Mouse (Mus musculus): ENCODE results near the gene Susd2. TPM values are rescaled to one million over a fixed set of nuclear protein-coding genes. Genes with fewer than 3 reads are reported as not detected.

Susd2 gene
- polyA plus RNA-seq, 1 experiment: 15.3 TPM

DNA sequence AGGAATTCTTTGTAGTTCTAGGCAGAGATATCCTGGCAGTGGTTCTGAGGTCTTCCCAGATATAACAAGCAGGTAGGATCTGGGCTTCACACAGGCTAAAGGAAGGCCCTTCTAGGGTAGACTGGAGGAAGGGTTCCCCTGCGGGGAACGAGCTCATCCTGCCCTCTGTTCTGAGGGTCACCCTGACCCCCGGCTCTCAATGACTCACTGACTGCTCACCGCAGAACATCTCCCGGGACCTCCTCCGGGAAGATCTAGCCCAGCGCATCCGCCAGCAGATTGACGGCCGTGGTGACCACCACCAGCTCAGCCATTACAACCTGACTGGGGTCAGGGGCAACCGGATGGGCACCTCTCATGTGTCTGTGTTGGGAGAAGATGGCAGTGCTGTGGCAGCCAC, 34.8 kb downstream of the Susd2 start:
- no peaks in the 10 kb centered on the region for H3K4me1 ChIP-seq (ENCODE audit: control insufficient read depth, insufficient read depth, low read length)
- TF ChIP-seq POLR2A (IDR thresholded peaks at IDR 0.05; ENCODE audit: borderline replicate concordance, extremely low read depth, low read depth, low read length): no peak
- TF ChIP-seq CTCF (IDR thresholded peaks at IDR 0.05; ENCODE audit: insufficient read depth, low read length): no peak
- 81% methylated on average over 11 of the region's 11 CpGs for WGBS
- H3K4me3 ChIP-seq (replicated peaks; ENCODE audit: extremely low read depth, low read depth, low read length): no peak overlapping the region
- DNase-seq: no peak

DNA sequence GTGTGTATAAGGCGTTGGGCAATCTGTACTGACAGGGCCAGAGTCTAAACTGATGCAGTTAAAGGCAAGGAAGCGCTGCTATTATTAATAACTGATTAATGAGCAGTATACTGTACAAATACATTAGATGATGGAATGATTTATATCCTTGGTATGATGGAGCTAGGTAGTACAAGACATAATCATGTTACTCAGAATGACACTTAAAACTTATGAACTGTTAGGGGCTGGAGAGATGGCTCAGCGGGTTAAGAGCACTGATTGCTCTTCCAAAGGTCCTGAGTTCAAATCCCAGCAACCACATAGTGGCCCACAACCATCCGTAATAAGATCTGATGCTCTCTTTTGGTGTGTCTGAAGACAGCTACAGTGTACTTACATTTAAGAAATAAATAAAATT, 36.6 kb downstream of the Susd2 start:
- H3K4me1 ChIP-seq (ENCODE audit: control insufficient read depth, insufficient read depth, low read length): no peaks in the 10 kb centered on the region
- no peak for DNase-seq
- TF ChIP-seq CTCF (IDR thresholded peaks at IDR 0.05; ENCODE audit: insufficient read depth, low read length) (no peak), POLR2A (IDR thresholded peaks at IDR 0.05; ENCODE audit: borderline replicate concordance, extremely low read depth, low read depth, low read length) (no peak)
- H3K4me3 ChIP-seq (replicated peaks; ENCODE audit: extremely low read depth, low read depth, low read length): no peak overlapping the region
- WGBS: 90% methylated on average over 4 of the region's 4 CpGs

DNA sequence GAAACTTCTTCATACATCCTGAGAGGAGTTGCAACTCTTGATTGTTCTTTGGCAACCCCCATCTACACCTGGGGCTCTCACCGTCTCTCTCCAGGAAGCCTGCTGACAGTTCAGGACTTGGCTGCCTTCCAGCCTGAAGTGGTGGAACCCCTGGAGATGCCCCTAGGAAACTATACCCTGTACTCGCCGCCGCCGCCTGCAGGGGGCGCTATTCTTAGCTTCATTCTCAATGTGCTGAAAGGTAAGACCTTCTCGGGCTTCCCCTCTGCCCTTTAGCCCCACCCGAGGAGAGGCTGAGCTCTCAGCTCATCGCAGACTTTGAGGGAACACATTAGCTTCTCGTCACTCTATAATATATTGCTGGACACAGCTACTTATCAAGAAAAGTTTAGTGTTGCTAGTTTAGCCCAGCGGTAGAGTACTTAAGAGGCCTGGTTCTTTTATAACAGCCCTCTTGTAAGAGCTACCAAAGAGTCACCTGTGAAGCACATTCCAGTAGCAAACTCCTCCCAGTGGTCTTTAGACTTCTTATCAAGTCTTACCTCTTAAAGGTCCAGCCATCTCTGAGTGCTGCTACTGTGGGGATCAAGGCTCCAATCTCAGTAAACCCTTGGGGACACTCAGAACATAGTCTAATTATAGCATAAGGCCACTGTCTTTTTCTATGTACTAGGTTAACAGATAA, 38.5 kb downstream of the Susd2 start:
- DNase-seq: no peak
- Histone ChIP-seq H3K4me1 (ENCODE audit: control insufficient read depth, insufficient read depth, low read length) (no peaks in the 10 kb centered on the region), H3K4me3 (replicated peaks; ENCODE audit: extremely low read depth, low read depth, low read length) (no peak overlapping the region)
- 33% methylated on average over 11 of the region's 11 CpGs for WGBS
- no peak for TF ChIP-seq CTCF (IDR thresholded peaks at IDR 0.05; ENCODE audit: insufficient read depth, low read length)
- TF ChIP-seq POLR2A (IDR thresholded peaks at IDR 0.05; ENCODE audit: borderline replicate concordance, extremely low read depth, low read depth, low read length): no peak

DNA sequence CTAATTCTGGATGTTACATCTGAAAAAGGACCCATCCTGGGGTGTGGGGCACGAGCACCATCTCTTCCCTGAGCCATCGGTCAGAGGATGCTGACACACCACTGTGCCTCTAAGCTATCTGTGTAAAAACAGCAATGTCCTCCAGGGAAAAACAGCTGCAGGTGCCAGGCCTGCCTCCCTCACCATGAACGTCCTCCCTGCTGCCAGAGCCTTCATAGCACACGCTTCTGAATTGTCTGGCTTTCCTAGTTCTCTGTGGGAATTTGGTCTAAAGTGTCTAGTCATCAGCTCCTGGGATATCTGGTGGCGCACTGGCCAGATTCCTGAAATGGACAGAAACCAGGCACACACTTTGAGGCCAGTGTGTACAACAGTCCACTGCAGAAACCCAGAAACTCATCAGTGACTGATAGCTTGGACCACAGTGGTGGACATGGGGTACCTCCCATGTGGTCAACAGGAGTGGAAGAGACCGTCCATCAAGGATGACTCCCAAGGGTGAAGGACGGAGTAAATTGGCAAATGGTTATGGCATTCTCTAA, 43.5 kb downstream of the Susd2 start:
- no peak for DNase-seq
- Histone ChIP-seq H3K4me3 (replicated peaks; ENCODE audit: extremely low read depth, low read depth, low read length) (no peak overlapping the region), H3K4me1 (ENCODE audit: control insufficient read depth, insufficient read depth, low read length) (no peaks in the 10 kb centered on the region)
- TF ChIP-seq POLR2A (IDR thresholded peaks at IDR 0.05; ENCODE audit: borderline replicate concordance, extremely low read depth, low read depth, low read length): no peak
- no peak for TF ChIP-seq CTCF (IDR thresholded peaks at IDR 0.05; ENCODE audit: insufficient read depth, low read length)
- 79% methylated on average over 7 of the region's 7 CpGs for WGBS

DNA sequence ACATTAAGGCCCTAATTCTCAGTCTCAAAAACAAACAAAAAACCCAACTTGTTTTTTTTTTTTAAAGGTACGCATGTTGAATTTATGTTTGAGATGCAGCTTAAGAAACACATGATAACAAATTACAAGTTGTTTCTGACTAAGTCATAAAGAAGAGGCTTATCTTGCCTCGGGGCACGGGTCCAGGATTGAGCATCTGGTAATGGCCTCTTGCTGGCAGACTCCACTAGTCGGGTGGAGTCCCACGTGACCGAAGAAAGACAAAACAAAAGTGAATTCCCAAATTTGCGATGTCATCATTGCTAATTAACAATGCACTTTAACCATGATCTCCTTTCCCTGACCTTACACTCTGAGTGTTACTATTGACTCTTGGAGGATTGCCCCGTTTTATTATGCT, 47.8 kb downstream of the Susd2 start:
- DNase-seq: no peak
- H3K4me1 ChIP-seq (ENCODE audit: control insufficient read depth, insufficient read depth, low read length): peaks cover 8% of the 10 kb centered on the region
- WGBS: 61% methylated on average over 8 of the region's 8 CpGs
- TF ChIP-seq CTCF (IDR thresholded peaks at IDR 0.05; ENCODE audit: insufficient read depth, low read length): no peak
- TF ChIP-seq POLR2A (IDR thresholded peaks at IDR 0.05; ENCODE audit: borderline replicate concordance, extremely low read depth, low read depth, low read length): no peak
- H3K4me3 ChIP-seq (replicated peaks; ENCODE audit: extremely low read depth, low read depth, low read length): no peak overlapping the region

DNA sequence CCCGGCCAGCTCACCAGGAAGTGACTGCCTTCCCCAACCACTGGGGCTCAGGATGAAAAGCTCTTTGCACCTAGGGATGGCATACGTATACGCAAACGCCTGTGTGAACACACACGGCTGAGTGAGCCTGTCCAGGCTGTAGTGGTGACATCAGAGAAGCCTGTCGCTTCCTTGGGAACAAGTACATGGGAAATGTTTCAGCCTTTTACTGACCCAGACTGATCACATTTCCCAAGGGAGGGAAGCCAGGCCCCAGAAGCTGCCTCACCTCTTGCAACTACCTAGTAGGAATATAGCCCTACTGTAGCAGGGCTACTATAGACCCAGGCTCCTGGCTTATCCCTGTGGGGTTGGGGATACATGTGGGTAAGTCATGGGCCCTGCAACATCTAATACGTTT, 51.2 kb downstream of the Susd2 start:
- WGBS: 67% methylated on average over 7 of the region's 7 CpGs
- TF ChIP-seq POLR2A (IDR thresholded peaks at IDR 0.05; ENCODE audit: borderline replicate concordance, extremely low read depth, low read depth, low read length) (no peak), CTCF (IDR thresholded peaks at IDR 0.05; ENCODE audit: insufficient read depth, low read length) (no peak)
- Histone ChIP-seq H3K4me3 (replicated peaks; ENCODE audit: extremely low read depth, low read depth, low read length) (no peak overlapping the region), H3K4me1 (ENCODE audit: control insufficient read depth, insufficient read depth, low read length) (peaks cover 27% of the 10 kb centered on the region)
- no peak for DNase-seq

DNA sequence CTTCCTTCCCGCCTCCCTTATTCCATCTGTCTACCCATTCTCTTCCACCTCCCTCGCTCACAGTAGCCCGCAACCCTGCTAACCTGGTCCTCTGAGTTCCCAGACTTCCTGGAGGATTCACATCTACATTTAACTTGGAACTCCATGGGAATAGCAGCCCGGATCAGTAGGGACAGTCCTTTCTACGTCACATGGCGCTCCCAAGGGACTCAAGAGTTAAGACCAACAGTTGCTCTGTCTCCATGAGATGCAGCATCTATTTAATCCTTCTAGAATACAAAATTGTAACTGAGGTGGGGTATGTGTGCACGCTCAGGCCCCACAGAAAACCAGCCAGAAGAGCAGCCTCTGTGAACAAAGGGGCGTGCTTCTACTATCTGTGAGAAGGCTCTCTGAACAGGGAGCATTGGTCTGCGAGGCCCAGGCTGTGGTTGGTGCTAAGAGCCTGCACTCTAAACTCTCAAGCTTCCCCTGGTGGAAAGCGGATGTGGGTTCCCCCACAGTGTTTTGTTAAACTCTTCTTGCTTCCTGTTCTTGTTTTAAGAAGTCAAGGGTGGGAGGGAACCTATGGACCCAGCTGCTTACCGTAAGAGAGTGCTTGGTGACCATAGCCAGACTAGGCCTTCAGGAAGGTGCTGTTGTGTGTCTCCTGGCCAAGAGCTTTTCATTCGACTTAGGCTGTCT, 52.5 kb downstream of the Susd2 start:
- 54% methylated on average over 12 of the region's 12 CpGs for WGBS
- Histone ChIP-seq H3K4me1 (ENCODE audit: control insufficient read depth, insufficient read depth, low read length) (peaks cover 30% of the 10 kb centered on the region), H3K4me3 (replicated peaks; ENCODE audit: extremely low read depth, low read depth, low read length) (peak overlapping the region; percentile 33)
- peak; percentile 47 for DNase-seq
- TF ChIP-seq POLR2A (IDR thresholded peaks at IDR 0.05; ENCODE audit: borderline replicate concordance, extremely low read depth, low read depth, low read length): peak; percentile 43; the same call in 1 of the 2 replicates
- no peak for TF ChIP-seq CTCF (IDR thresholded peaks at IDR 0.05; ENCODE audit: insufficient read depth, low read length)

DNA sequence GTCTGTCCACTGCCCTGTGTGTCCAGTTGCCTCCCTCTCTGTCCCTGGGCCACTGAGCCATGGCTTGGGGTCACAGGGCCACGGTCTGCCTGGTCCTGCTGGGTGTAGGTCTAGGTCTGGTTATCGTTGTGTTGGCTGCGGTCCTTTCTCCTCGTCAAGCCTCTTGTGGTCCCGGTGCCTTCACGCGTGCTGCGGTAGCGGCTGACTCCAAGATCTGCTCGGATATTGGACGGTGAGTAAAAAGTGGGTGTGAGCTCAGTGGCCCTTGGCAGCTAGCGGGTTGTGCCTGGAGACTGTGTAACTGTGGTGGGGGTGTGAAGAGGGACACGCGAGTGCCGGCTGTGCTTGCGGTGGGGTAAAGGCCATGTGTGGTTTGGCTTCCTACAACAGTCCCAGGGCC, 54.2 kb downstream of the Susd2 start:
- TF ChIP-seq POLR2A (IDR thresholded peaks at IDR 0.05; ENCODE audit: borderline replicate concordance, extremely low read depth, low read depth, low read length) (no peak), CTCF (IDR thresholded peaks at IDR 0.05; ENCODE audit: insufficient read depth, low read length) (no peak)
- Histone ChIP-seq H3K4me3 (replicated peaks; ENCODE audit: extremely low read depth, low read depth, low read length) (peak overlapping the region; percentile 45), H3K4me1 (ENCODE audit: control insufficient read depth, insufficient read depth, low read length) (peaks cover 30% of the 10 kb centered on the region)
- DNase-seq: peak; percentile 26
- 40% methylated on average over 16 of the region's 16 CpGs for WGBS

DNA sequence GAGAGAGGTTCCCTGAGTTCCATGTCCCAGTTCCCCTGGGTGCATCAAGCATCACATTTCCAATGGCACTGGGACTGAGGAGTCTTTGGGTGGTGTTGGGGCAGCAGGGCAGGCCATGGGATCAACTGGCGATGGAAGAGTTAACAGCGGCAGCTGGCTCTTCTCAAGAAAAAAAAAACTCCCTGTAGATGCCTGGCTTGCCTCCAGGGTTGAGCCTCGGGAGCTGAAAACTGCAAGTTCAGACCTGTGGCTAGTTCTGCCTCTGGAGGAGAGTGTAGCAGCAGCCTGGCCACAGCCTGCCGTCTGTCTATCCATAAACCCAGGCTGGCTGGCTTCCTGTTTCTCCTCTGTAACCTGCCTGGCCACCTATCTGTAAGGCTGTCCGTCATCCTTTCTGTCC, 54.7 kb downstream of the Susd2 start, which contains the start of gene Ggt5:
TSS of gene Ggt5 (plus strand) at position 212 of the 400 bp plus-strand sequence.
- TF ChIP-seq CTCF (IDR thresholded peaks at IDR 0.05; ENCODE audit: insufficient read depth, low read length): no peak
- 0 out of 2 replicates have a peak, but pooled peaks have one; percentile 9 for TF ChIP-seq POLR2A (IDR thresholded peaks at IDR 0.05; ENCODE audit: borderline replicate concordance, extremely low read depth, low read depth, low read length)
- Histone ChIP-seq H3K4me3 (replicated peaks; ENCODE audit: extremely low read depth, low read depth, low read length) (peak within 1 kb of the TSS; percentile 45), H3K4me1 (ENCODE audit: control insufficient read depth, insufficient read depth, low read length) (peaks cover 30% of the 10 kb centered on the region)
- peak; percentile 23 for DNase-seq
- 16% methylated on average over 5 of the region's 5 CpGs for WGBS
